Mouse (Mus musculus) left cerebral cortex, adult 8-10 months (tissue): Measurements from ENCODE around the gene Cdc37l1. TPM values are rescaled to one million over a fixed set of nuclear protein-coding genes. Genes with fewer than 3 reads are reported as not detected.
"Not testable (repeated sequence)": the region's sequence is repeated elsewhere in the genome, so short reads cannot be mapped to it uniquely, and the experiment has no call there.

ENCODE experiments used
- DNase-seq, 2 experiments: peaks; one replicate each; pipeline ENCODE4 v3.0.0; 2022; ENCODE audit warnings: low spot score in 2 of 2
- total RNA-seq, 4 experiments: library from RNA; stranded (reverse); gene quantifications; 2 replicates each; pipeline ENCODE4 v1.2.4; 2022

Gene Cdc37l1
- 100 to 1,000 TPM; 102 to 105 (median 104) TPM for total RNA-seq

DNA sequence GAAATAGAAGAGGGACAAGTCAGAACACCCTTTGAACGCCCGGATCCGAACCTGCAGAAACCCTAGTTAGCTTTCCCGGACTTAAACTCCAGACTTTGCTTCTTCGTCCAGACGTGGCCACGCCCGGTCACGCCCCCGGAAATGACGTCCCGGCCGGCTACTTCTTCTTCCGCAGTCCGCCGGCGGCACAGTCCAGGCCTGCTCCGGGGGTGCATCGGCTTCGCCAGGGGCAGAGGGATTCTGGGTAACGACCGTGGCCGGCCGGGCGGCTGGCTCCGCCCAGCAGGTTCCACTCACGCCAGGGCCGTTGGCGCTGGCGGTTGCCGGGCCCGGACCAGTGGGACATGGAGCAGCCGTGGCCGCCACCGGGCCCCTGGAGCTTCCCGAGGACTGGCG, at the start of gene Cdc37l1:
Gene Cdc37l1 (plus strand): TSS at position 159 of the 396 bp plus-strand sequence.
- peak; percentile 95 to 96 for DNase-seq

DNA sequence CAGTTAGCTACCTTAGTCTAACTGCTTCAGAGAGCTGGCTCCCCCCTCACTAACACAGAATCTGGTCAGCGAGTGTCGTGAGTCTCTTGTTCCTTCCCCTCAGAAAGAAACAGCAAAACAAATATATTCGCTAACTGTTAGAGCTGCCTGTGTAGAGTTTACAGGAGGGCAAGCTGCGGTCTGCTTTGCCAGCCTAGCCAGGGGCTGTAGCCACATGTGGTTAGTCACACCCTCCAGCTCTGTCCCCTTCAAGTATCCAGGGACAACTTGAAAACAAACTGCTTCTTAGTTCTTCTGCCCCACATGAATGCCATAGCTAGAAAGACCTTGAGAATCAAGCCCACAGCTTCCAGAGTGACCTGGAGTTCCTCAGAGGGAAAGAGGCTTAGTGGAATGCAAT, 48.9 kb upstream of the Cdc37l1 start:
- no peak for DNase-seq

DNA sequence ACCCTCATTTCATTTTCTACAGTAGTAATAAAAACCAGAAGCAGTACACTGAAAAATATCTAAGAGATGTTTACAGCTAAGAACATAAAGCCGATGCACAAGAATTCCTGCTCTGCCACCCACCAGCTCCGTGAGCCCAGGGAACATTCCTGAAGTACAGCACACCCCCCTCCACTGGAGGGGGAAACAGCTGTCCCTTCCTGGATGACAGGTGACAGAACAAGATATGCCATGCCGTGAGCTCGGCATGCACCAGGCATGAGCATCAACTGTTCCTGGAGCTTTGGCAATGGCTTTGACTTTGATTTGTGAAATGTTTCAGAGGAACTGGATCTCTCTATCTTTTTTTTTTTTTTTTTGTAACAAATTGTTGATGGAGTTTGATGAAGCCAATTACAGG, 43.4 kb upstream of the Cdc37l1 start:
- DNase-seq: no peak

DNA sequence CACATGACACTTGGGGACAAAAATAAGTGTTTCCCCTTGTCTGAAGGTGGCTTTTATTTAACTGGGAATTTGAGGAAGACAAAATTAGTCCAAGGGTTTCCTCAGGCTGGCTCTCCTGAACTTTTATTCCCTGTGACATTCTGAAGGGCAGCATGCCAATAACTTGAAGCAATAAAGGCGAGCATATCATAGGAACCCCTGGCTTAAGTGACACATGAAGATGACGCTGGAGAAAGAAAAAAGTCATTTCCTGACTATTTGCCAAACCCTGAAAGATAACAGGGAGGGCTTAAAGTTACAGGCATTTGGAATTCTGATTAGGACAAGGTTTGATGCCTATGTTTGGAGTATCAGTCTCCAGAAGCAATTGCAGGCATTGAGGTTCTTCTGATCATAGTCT, 42.8 kb upstream of the Cdc37l1 start:
- no peak for DNase-seq

DNA sequence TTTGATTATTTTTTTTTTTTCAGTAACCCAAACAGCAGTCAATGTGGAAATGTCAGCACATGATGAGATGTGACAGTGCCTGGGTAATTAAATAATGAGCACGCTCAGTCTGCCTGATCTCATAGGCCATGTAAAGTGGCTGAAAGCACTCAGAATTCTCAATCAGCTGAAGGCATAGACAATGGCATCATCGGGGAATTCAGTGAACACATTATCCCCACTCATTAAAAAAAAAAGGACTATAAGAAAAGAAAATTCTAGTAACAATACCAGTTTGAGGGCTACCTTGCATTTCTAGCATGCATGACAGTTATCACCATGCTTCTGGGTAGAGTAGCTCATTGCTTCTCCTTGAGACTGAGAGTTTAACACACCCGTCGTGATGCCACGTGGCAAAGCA, 38.9 kb upstream of the Cdc37l1 start:
- DNase-seq: no peak

DNA sequence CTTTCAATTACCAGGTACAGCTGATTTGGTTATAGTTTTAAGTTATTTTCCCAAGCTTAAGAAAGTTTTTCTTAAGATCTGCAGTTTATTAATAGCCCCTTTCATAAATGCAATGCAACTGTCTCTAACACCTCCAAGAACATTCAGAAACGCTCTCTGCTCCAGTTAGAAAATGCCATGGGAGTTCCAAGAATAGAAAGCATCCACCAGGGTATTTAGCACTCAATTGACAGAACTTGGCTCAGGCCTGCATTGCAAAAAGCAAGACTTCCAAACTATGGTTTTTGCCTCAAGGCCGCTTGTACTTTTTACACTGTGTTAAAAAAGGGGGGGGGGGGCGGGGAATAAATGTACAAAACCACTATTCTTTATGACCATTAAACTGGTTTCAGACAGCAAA, 27.0 kb upstream of the Cdc37l1 start:
- DNase-seq: peak in 1 of 2 experiments; percentile 28

DNA sequence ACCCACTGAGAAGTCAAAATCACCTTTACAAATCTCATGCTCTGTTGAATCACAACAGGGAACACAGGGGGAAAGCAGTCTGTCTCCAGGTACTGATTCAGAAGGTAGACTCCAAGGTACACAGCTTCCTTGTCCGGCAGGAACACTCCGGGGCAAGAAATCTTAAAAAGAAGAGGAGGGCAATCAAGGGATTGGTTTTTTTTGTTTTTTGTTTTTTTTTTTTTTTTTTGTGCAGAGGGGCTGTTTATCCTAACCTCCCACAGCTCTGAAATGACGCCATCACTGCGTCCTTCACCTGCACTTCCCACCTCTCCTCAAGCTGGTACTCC, 26.7 kb upstream of the Cdc37l1 start:
- no peak for DNase-seq

DNA sequence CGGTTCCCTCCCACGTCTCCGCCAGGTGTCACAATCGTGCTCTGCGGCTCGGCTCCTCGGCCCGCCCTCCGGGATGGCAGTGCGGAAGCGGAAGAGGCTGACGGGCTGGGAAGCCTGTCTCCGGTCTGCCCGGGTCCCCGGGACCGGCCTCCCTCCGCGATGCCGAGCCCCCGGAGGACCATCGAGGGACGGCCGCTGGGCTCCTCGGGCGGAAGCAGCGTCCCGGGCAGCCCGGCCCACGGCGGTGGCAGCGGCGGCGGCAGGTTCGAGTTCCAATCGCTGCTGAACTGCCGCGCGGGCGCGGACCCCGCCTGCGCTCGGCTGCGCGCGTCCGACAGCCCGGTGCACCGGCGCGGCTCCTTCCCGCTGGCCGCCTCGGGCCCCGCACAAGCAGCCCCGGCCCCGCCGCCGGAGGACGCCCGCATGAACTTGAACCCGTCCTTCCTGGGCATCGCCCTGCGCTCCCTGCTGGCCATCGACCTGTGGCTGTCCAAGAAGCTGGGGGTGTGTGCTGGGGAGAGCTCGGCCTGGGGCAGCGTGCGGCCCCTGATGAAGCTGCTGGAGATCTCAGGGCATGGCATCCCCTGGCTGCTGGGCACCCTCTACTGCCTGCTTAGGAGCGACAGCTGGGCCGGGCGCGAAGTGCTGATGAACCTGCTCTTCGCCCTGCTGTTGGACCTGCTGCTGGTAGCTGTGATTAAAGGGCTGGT, 26.2 kb upstream of the Cdc37l1 start, which contains the start of gene Plpp6:
Gene Plpp6 (plus strand): TSS at position 112 of the 710 bp plus-strand sequence.
- peak; percentile 66 to 75 for DNase-seq

DNA sequence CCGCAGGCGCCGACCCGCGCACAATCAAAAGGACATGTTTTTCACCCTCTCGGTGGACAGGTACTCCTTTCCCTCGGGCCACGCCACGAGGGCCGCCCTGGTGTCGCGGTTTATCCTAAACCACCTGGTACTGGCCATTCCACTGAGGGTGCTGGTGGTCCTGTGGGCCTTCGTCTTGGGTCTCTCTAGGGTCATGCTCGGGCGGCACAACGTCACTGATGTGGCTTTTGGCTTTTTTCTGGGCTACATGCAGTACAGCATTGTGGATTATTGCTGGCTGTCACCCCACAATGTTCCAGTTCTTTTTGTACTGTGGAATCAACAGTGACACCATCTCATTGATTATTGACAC, 25.6 kb upstream of the Cdc37l1 start:
- DNase-seq: no peak

DNA sequence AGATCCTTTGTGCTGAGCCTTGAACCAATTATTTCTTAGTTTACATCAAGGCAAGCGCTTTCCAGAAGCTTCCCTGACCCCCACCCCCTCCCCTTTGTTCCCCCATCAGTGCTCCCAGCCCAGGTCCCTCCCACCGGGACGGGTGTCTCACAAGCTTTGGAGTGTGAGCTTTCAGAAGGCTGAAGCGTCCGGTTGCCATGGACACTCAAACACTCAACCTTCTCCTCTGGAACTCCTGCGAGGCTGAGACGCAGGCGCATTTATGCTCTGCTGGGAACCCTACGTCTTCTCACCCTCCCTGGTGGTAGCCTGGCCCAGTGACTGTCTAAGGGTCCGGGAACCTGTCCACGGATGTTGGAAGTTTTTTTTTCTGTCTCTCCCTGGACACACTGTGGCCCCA, 22.5 kb upstream of the Cdc37l1 start, which contains the start of gene 4430402I18Rik:
Gene 4430402I18Rik (minus strand): TSS at position 149 of the 400 bp plus-strand sequence.
- peak in 1 of 2 experiments; percentile 48 for DNase-seq

DNA sequence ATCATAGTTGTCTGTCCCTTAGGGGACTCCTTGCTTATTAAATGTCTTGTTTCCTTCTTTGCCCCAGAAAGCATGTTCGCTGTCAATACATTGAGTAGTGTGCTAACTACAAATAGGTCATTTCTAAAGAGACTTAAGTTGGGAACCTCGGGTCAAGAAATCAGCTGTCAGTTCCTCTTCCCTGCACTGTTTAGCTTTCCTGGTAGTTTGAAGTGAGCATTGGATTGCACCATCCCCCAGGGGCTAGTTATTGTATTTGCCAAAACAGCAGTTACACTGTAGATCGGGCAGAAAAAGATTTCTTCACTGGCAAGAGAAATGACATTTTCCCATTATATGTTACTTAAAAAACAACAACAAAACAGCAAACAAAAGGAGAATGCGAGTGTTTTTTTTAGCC, 22.0 kb upstream of the Cdc37l1 start:
- DNase-seq: no peak

DNA sequence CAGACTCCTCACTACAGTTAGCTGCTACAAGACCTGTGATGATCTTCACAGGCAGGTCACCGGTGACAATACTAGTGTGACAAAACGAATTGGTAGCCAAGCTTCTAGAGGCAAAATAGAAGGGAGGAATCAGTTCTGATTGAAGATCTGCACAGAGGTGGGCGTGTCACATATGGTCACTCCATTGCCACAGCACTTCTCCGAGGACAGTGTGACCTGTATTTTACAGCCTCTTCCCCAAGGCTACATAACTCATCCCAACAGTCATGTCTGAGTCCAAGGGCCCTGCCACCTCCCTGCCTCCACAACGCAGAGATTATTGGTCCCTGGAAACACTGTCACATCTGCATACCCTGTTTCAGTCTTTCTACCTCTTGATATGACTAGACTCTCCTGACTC, 20.9 kb upstream of the Cdc37l1 start:
- DNase-seq: no peak

DNA sequence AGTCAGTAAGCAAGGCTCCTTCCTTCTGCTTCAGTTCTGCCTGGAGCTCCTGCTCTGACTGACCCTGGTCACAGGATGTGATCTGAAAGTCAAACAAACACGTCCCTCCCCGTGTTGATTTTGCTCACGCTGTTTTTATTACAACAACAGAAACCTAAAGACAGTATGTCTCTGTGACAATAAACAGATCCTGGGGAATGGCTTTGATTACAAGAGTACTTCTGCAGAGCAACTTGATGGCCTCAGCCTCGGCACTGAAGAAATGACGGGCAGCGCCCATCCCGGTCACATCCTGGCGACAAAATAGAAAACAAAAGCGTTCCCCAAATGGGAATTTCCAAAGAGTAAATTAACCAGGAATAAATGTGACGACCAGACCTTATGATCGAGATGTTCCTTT, 19.9 kb upstream of the Cdc37l1 start:
- DNase-seq: no peak

DNA sequence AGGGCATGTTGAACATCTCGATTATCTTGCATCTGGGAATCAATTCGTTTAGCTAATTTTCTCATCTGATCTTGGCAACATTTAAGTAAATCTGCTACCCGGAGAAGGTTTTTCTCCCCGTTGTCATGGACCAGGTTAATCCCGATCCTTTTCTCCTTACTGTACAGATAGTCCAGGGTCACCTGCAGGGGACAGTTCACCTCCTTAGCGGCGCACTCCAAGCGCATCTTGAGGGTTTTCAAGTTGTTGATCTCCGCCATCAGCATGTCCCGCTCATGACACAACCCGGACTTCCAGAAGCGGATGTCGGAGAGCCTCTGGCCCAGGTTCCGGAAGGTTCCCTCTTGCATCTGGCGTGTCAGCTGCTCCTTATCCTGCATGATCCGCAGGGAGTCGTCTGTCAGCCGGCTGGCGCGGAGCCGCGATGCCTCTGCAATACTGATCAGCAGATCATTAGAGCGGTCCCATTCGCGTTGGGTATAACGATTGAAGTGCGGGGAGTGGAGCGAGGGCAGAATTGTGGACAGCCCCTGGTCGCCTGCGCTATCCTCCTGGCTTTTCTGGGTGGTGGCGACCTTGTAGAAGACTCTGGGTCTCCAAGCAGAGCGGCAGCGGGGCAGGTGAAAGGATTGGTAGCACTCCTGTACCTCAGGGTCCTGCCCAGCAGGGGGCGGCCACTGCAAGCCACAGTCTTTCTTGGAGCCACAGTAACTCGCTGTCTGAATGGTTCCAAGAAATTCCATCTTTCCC, 15.1 kb upstream of the Cdc37l1 start:
- DNase-seq: peak; percentile 70 to 85

DNA sequence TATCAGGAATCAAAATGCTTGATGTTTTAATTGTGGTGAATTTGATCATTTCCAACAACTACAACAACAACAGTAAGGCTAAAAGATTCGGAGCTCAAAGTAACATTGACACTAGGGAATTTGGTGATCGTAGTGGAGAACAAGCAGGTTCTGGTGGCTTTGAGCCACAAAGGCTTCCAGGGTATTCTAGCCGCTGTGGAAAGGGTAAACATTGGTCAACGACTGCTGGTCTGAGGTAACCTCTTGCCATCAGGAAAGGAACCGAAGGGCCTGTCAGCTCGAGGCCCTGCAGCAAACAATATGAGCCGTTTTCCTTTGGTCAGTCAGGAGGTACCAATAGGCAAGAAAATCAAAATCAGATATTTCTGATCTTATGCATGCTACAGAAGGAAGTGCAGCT, 7.5 kb upstream of the Cdc37l1 start:
- DNase-seq: no peak

DNA sequence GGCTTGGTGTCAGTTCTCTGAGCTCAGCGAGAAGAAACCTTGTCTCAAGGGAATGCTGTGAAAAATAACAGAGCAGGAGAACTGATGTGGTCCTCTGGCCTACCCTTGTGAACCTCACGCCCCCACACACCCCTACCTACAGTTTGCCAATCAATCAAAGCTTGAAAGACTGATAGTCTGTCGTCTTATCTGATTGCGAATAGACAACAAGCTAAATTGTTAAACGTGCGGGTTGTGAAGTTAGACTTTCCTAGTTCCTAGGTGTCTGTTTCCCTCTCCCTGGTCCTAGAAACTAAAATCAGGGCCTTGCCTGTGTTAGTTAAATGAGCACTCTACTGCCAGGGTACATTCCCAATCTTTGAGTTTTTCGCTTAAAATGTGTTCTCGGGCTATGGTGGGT, 637 bp upstream of the Cdc37l1 start:
- DNase-seq: no peak

DNA sequence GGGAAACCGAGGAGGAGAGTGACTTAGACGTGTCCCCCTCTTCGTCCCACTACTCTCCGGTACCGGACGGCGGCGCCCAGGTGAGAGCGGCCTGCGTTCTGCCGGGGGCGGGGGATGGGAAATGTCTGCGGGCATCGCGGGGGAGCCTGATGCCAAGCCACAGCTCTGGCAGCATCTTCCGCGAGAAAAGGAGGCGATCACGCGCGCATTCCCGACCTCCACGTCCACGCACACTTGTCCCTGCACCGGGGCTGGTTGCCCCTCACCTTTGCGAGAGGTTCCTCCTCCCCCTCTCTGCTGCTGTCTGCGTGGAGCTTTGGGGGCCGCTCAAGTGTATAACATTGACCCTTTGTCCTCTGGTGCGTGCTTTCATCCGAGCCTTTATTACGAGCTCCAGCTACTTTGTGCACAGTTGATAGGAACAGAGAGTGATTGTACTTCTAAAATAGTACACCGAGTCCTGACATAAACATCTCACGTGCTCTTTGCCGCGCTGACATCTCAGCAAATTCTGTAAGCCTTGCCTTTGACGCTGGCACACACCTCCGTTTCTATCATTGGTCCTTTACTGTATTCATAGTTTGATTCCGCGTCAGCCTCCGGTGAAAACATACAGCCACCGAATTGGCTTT, 554 bp downstream of the Cdc37l1 start:
- DNase-seq: peak; percentile 33 to 34

DNA sequence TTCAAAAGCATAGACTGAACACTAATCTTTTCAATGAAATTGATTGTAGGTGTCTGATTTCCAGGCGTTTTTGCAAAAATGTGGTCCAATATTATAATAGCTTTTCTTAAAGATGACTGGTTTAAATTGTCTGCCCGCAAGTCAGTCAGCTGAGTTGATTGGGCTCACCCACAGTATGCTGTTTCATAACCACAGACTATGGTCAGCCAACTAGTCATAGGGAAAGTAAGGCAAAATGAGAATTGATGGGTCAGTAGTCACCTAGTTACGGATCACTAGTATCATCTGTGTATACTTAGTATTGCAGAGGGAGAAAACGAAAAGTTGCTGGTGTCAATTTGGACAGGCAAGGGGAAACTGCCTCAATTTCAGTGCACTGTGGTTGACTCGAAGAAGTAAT, 1.2 kb downstream of the Cdc37l1 start:
- DNase-seq: no peak

DNA sequence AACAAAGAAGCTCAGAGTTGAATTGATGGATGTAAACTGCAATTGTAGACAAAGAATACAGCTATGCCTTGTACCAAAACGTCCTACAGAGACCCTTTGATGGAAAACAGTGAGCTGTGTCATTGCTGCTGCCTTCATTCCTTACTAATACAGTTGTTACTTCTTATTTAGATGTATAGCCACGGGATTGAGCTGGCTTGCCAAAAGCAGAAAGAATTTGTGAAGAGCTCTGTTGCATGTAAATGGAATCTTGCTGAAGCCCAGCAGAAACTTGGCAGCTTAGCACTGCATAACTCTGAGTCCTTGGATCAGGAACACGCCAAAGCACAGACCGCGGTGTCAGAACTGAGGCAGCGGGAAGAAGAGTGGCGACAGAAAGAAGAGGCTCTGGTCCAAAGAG, 4.7 kb downstream of the Cdc37l1 start:
- DNase-seq: peak in 1 of 2 experiments; percentile 53

DNA sequence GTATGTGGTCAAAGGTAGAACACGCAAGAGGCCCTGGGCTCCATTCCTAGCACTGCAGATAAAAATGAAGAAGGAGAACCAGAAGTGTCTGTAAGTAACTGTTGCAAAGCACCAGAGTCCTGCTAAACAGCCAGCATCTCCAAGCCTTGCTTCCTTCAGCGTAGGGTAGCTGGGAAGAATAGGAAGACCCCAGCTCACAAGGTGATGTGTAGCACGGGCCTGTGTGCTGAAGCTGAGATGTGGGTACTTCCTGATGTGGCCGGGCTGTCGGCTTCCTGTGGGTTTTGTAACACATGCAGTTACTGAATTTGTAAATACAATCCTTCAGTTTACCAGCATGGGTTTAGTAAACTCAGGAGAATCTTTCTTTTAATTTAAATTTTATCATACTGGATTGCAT, 5.2 kb downstream of the Cdc37l1 start:
- no peak for DNase-seq

DNA sequence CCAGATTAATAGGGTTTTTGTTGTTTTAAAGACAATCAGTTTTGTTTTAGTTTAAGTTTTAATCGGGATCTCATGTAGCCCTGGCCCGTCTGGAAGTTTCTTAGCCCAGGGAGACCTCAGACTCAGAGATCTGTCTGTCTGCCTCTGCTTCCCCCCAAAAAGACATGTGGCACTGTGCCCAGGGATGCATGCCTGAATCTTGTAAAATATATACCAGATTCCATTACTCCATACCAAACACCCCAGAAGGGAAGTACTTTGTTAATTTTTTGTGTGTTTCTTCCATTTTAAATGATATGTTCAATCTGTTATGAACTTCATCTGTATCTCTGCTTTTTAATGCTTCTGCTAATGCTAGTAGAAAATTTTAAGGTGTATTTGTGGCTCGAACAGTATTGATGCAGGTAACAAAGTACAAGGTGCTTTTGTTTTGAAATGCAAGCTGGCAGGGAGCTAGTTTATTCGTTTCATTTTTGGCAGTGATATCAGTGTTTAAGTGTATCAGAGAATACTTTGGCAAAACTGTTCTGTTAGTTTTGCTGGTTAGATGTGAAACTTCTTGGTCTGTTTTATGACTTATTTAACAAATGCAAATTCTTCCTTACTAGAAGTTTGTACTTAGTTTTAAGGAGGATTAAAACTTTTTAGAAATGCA, 8.0 kb downstream of the Cdc37l1 start:
- no peak for DNase-seq

DNA sequence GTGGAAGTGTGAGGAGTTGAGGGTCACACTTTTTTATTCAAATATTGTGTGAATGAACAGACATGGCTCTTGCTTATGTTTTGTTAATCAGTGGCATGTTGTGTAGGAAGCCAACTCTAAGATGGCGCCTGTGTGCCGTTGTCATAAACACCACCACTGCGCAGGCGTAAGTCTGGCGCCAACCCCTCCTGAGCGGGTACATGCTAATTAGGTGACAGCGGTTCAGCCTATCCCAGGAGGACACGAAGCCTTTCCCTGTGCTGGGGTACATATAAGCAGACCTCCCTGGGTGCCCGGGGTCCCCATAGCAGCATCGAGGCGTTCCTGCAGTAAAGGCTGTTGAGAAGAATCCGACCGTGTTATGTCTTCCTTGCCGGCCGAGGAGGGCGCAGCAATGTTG, 10.2 kb downstream of the Cdc37l1 start:
- not testable (repeated sequence) for DNase-seq
